Mouse (Mus musculus) liver, adult 2 months (tissue): ENCODE measurements around the gene Otc. TPM values are rescaled to one million over a fixed set of nuclear protein-coding genes. Genes with fewer than 3 reads are reported as not detected.

Experiments used
- DNase-seq: peaks from one replicate; pipeline ENCODE4 v3.0.0-alpha.2; 2011; ENCODE audit warnings: low read depth, low spot score; ENCODE audit errors: extremely low read depth
- H3K27ac ChIP-seq: fragments of 200-500 bp; replicated peaks from 2 replicates; pipeline ENCODE4 v1.5.1; 2012; ENCODE audit warnings: low read depth, mild to moderate bottlenecking, control low read depth, inconsistent platforms, low read length; ENCODE audit not compliant: insufficient read depth
- H3K27me3 ChIP-seq: fragments of 200-500 bp; 2 replicates; pipeline ENCODE4 v1.6.1; 2012; ENCODE audit warnings: mild to moderate bottlenecking, moderate library complexity, low read length, inconsistent platforms; ENCODE audit not compliant: control insufficient read depth, insufficient read depth
- H3K36me3 ChIP-seq: fragments of 200-500 bp; 2 replicates; pipeline ENCODE4 v1.6.1; 2012; ENCODE audit warnings: low read length, inconsistent platforms; ENCODE audit not compliant: control insufficient read depth, insufficient read depth
- H3K4me1 ChIP-seq: fragments of 200-500 bp; 2 replicates; pipeline ENCODE4 v1.6.1; 2011; ENCODE audit warnings: low read length; ENCODE audit not compliant: control insufficient read depth, insufficient read depth
- H3K4me3 ChIP-seq: fragments of 200-500 bp; 2 replicates; pipeline ENCODE4 v1.5.1; 2011; ENCODE audit warnings: low read depth, mild to moderate bottlenecking, control low read depth, low read length, moderate library complexity; ENCODE audit not compliant: insufficient read depth
- H3K79me2 ChIP-seq: fragments of 200-500 bp; 2 replicates; pipeline ENCODE4 v1.6.1; 2012; ENCODE audit warnings: inconsistent platforms, mild to moderate bottlenecking, low read length, moderate library complexity; ENCODE audit not compliant: control insufficient read depth, insufficient read depth
- H3K9ac ChIP-seq: fragments of 200-500 bp; 2 replicates; pipeline ENCODE4 v1.6.1; 2012; ENCODE audit warnings: low read depth, mild to moderate bottlenecking, control low read depth, inconsistent platforms, low read length
- CTCF ChIP-seq: fragments of 200-500 bp; IDR thresholded peaks from 2 replicates; pipeline ENCODE4 v1.5.1; 2011; ENCODE audit warnings: low read depth, low read length, control low read depth
- POLR2A ChIP-seq: fragments of 200-500 bp; IDR thresholded peaks from 2 replicates; pipeline ENCODE4 v1.6.1; 2011; ENCODE audit warnings: low read length, control low read depth; ENCODE audit not compliant: insufficient read depth; ENCODE audit errors: extremely low read depth
- WGBS: fragments of 180-500 bp; shearing (Covaris S2); methylation state at CpG from one replicate; pipeline ENCODE4 v1.1.7; 2018; 5-methylcytosine and 5-hydroxymethylcytosine counted together
- polyA plus RNA-seq: library from polyadenylated mRNA; depleted of rRNA; stranded (reverse); fragments of >200 nt; gene quantifications from 2 replicates; pipeline ENCODE4 v1.2.3, GENCODE M21; 2012
- total RNA-seq: library from RNA; depleted of rRNA; stranded (reverse); fragments of >200 nt; gene quantifications from 2 replicates; pipeline ENCODE4 v1.2.3, GENCODE M21; 2014

Gene Otc
- total and polyA plus RNA-seq, 2 experiments = 123 to 581 TPM

GRCm38 (mm10) chrX:10234617-10235016 lies 17.5 kb upstream of the Otc start:
- DNase-seq = no peak
- Histone ChIP-seq H3K36me3 (no peaks in the 10 kb centered on the region), H3K27ac (no peak overlapping the region), H3K79me2 (no peaks in the 10 kb centered on the region), H3K9ac (no peak overlapping the region), H3K4me3 (no peak overlapping the region), H3K27me3 (no peaks in the 10 kb centered on the region), H3K4me1 (peaks cover 2% of the 10 kb centered on the region; the same call in 1 of the 2 replicates)
- 60% methylated on average over 3 of the region's 3 CpGs for WGBS
- no peak for TF ChIP-seq CTCF

GRCm38 (mm10) chrX:10239515-10239914 lies 12.6 kb upstream of the Otc start:
- TF ChIP-seq POLR2A (no peak), CTCF (no peak)
- no peaks in the 10 kb centered on the region for H3K36me3 ChIP-seq
- WGBS = 25% methylated on average over 4 of the region's 4 CpGs

GRCm38 (mm10) chrX:10243916-10244315 lies 8.2 kb upstream of the Otc start:
- Histone ChIP-seq H3K79me2 (no peaks in the 10 kb centered on the region), H3K27ac (no peak overlapping the region), H3K27me3 (no peaks in the 10 kb centered on the region), H3K9ac (no peak overlapping the region), H3K4me1 (peaks cover 4% of the 10 kb centered on the region; the same call in 1 of the 2 replicates), H3K36me3 (no peaks in the 10 kb centered on the region), H3K4me3 (no peak overlapping the region)
- TF ChIP-seq CTCF (no peak), POLR2A (no peak)
- DNase-seq = no peak
- WGBS = 83% methylated on average over 3 of the region's 3 CpGs

More at GRCm38 (mm10) chrX:10239515-10239914, 12.6 kb upstream of the Otc start:
- peak; percentile 97 for DNase-seq
- Histone ChIP-seq H3K27ac (peak overlapping the region; percentile 76), H3K27me3 (no peaks in the 10 kb centered on the region), H3K4me1 (peaks cover 3% of the 10 kb centered on the region; the same call in 1 of the 2 replicates), H3K79me2 (no peaks in the 10 kb centered on the region), H3K9ac (no peak overlapping the region), H3K4me3 (no peak overlapping the region)

- H3K4me1 ChIP-seq = no peaks in the 10 kb centered on the region; the same call in 1 of the 2 replicates
- H3K79me2 ChIP-seq = no peaks in the 10 kb centered on the region
- no peaks in the 10 kb centered on the region; the same call in 1 of the 2 replicates for H3K36me3 ChIP-seq
- no peak overlapping the region for H3K4me3 ChIP-seq
- no peak overlapping the region for H3K9ac ChIP-seq
- peak overlapping the region; percentile 22 for H3K27ac ChIP-seq
- TF ChIP-seq POLR2A (no peak), CTCF (no peak)
- H3K27me3 ChIP-seq = no peaks in the 10 kb centered on the region
- no peak for DNase-seq
Observed at GRCm38 (mm10) chrX:10251357-10251756, 748 bp upstream of the Otc start.

GRCm38 (mm10) chrX:10257774-10258173 lies 5.7 kb downstream of the Otc start:
- TF ChIP-seq CTCF = no peak
- TF ChIP-seq POLR2A = no peak
- H3K4me1 ChIP-seq = peaks cover 2% of the 10 kb centered on the region; the same call in 1 of the 2 replicates
- no peak overlapping the region for H3K27ac ChIP-seq
- 72% methylated on average over 1 of the region's 1 CpGs for WGBS
- DNase-seq = no peak
- H3K36me3 ChIP-seq = no peaks in the 10 kb centered on the region; the same call in none of the 2 replicates
- no peaks in the 10 kb centered on the region; the same call in 1 of the 2 replicates for H3K79me2 ChIP-seq
- no peaks in the 10 kb centered on the region for H3K27me3 ChIP-seq
- H3K4me3 ChIP-seq = no peak overlapping the region
- H3K9ac ChIP-seq = no peak overlapping the region

- 84% methylated on average over 5 of the region's 5 CpGs for WGBS
- no peak overlapping the region for H3K9ac ChIP-seq
- no peaks in the 10 kb centered on the region; the same call in 1 of the 2 replicates for H3K79me2 ChIP-seq
- H3K4me1 ChIP-seq = peaks cover 2% of the 10 kb centered on the region; the same call in 1 of the 2 replicates
- H3K27ac ChIP-seq = no peak overlapping the region
- DNase-seq = no peak
- H3K27me3 ChIP-seq = no peaks in the 10 kb centered on the region
- H3K4me3 ChIP-seq = no peak overlapping the region
- H3K36me3 ChIP-seq = no peaks in the 10 kb centered on the region; the same call in none of the 2 replicates
- TF ChIP-seq POLR2A (no peak), CTCF (no peak)
Observed at GRCm38 (mm10) chrX:10258260-10258659, 6.2 kb downstream of the Otc start.
